In the genomic region with DNA sequence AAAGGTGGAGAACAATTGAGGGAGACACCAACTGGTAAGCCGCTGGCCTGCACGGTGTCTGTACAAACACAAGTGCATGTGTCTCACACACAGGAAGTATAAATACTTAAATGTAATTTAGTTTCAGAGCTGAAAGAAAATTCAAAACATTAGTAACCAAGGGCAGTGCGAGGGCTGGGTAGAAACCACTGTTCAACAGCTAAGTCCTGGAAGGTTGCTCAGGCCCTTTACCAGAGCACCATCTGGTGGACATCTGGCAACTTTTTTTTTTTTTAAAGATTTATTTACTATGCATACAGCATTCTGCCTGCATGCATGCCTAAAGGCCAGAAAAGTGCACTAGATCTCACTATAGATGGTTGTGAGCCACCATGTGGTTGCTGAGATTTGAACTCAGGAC, we compare ENCODE assay signal across 9 mouse cellular contexts. TPM values are rescaled to one million over a fixed set of nuclear protein-coding genes. Genes with fewer than 3 reads are reported as not detected.
DNase-seq lines count a peak whose midpoint lies in the region; ATAC-seq and TF ChIP-seq lines count a peak whose summit lies in the region.
"Had no signal": no experiment of that assay in that cellular context is flagged by ENCODE, and none has a peak within 500 bp of the region (broad histone marks: within the 10 kb centered on the region; RNA-seq: fewer than 3 reads in every experiment).

No protein-coding gene starts in this region.

- no peak for ATAC-seq in kidney, embryonic 15.5 days (replicated peaks; ENCODE audit: low FRiP score)
- 0 out of 2 replicates have a peak, but pooled peaks have one; percentile 22 for ATAC-seq in G1E (ENCODE audit: extremely low read depth, insufficient number of reproducible peaks, low FRiP score, poor library complexity, severe bottlenecking)
- peak; percentile 71 for ATAC-seq in stomach, postnatal 0 days (ENCODE audit: low FRiP score, low TSS enrichment)

- TF ChIP-seq CTCF in kidney, adult 2 months (conservative IDR thresholded peaks at IDR 0.05; ENCODE audit: insufficient read depth, insufficient read length, low read depth, low read length): peak; percentile 69
- no peak for TF ChIP-seq CTCF in G1E (IDR thresholded peaks at IDR 0.05; ENCODE audit: low read depth, low read length)
- TF ChIP-seq CTCF in stomach, postnatal 0 days (IDR thresholded peaks at IDR 0.05; ENCODE audit: low read depth): peak; percentile 87

- no peaks in the 10 kb centered on the region for H3K9me3 ChIP-seq in kidney, embryonic 15.5 days (replicated peaks)
- no peaks in the 10 kb centered on the region for H3K9me3 ChIP-seq in G1E (replicated peaks)
- no peaks in the 10 kb centered on the region for H3K9me3 ChIP-seq in limb, embryonic 10.5 days (replicated peaks)
- H3K9me3 ChIP-seq in stomach, postnatal 0 days (ENCODE audit: control insufficient read depth, low read length): no peaks in the 10 kb centered on the region
- H3K9me3 ChIP-seq: neural tube, embryonic 12.5 days had no signal

- no peaks in the 10 kb centered on the region for H3K27me3 ChIP-seq in kidney, adult 2 months (replicated peaks; ENCODE audit: control insufficient read depth, insufficient read depth, low read length)
- no peaks in the 10 kb centered on the region for H3K27me3 ChIP-seq in kidney, embryonic 15.5 days
- H3K27me3 ChIP-seq in G1E (ENCODE audit: insufficient read depth, low read length): no peaks in the 10 kb centered on the region
- no peaks in the 10 kb centered on the region for H3K27me3 ChIP-seq in limb, embryonic 10.5 days (ENCODE audit: low read depth, poor library complexity, severe bottlenecking)
- H3K27me3 ChIP-seq in stomach, postnatal 0 days (ENCODE audit: control insufficient read depth, insufficient read depth, low read length): no peaks in the 10 kb centered on the region
- H3K27me3 ChIP-seq: neural tube, embryonic 12.5 days had no signal

- H3K4me3 ChIP-seq in kidney, adult 2 months (ENCODE audit: insufficient read depth, low read depth, low read length): no peak overlapping the region
- H3K4me3 ChIP-seq in kidney, embryonic 15.5 days (replicated peaks): no peak overlapping the region
- no peak overlapping the region for H3K4me3 ChIP-seq in G1E (ENCODE audit: low read depth, low read length)
- H3K4me3 ChIP-seq in limb, embryonic 10.5 days: no peak overlapping the region
- H3K4me3 ChIP-seq in stomach, postnatal 0 days (ENCODE audit: low read depth, low read length): no peak overlapping the region
- H3K4me3 ChIP-seq: neural tube, embryonic 12.5 days had no signal

- H3K9ac ChIP-seq in kidney, embryonic 15.5 days: no peak overlapping the region
- no peak overlapping the region for H3K9ac ChIP-seq in stomach, postnatal 0 days (ENCODE audit: low read length)
- H3K9ac ChIP-seq: neural tube, embryonic 12.5 days had no signal

- TF ChIP-seq EP300 in stomach, postnatal 0 days (optimal IDR thresholded peaks at IDR 0.05): no peak

- no peak for TF ChIP-seq POLR2A in kidney, adult 2 months (IDR thresholded peaks at IDR 0.05; ENCODE audit: low read depth, low read length)

- 0 out of 2 replicates have a peak, but pooled peaks cover 3% of the 10 kb centered on the region for H3K36me3 ChIP-seq in kidney, adult 2 months (ENCODE audit: control insufficient read depth, insufficient read depth, low read length)
- H3K36me3 ChIP-seq in kidney, embryonic 15.5 days: peaks cover 53% of the 10 kb centered on the region
- peaks cover 75% of the 10 kb centered on the region for H3K36me3 ChIP-seq in G1E (replicated peaks)
- H3K36me3 ChIP-seq in limb, embryonic 10.5 days: peaks cover 49% of the 10 kb centered on the region
- 0 out of 2 replicates have a peak, but pooled peaks cover 5% of the 10 kb centered on the region for H3K36me3 ChIP-seq in stomach, postnatal 0 days (ENCODE audit: control insufficient read depth, insufficient read depth, low read length)

- 60% methylated on average over 3 of the region's 3 CpGs for WGBS in kidney, adult 2 months
- WGBS in kidney, embryonic 15.5 days: 73% methylated on average over 3 of the region's 3 CpGs
- 86% methylated on average over 3 of the region's 3 CpGs for WGBS in limb, embryonic 10.5 days
- 64% methylated on average over 3 of the region's 3 CpGs for WGBS in stomach, postnatal 0 days

- no peak overlapping the region for H3K4me2 ChIP-seq in kidney, embryonic 15.5 days
- H3K4me2 ChIP-seq in stomach, postnatal 0 days (replicated peaks; ENCODE audit: low read depth): no peak overlapping the region
- H3K4me2 ChIP-seq: neural tube, embryonic 12.5 days had no signal

- no peak overlapping the region for H3K27ac ChIP-seq in kidney, adult 2 months (ENCODE audit: insufficient read depth, low read depth, low read length)
- no peak overlapping the region for H3K27ac ChIP-seq in kidney, embryonic 15.5 days
- H3K27ac ChIP-seq in limb, embryonic 10.5 days: no peak overlapping the region
- no peak overlapping the region for H3K27ac ChIP-seq in stomach, postnatal 0 days (replicated peaks)
- H3K27ac ChIP-seq: neural tube, embryonic 12.5 days had no signal

- no peaks in the 10 kb centered on the region; the same call in 1 of the 2 replicates for H3K4me1 ChIP-seq in kidney, adult 2 months (ENCODE audit: control insufficient read depth, insufficient read depth, low read length)
- H3K4me1 ChIP-seq in kidney, embryonic 15.5 days: peaks cover 2% of the 10 kb centered on the region
- peaks cover 9% of the 10 kb centered on the region for H3K4me1 ChIP-seq in G1E (ENCODE audit: insufficient read depth, low read depth, low read length)
- peaks cover 1% of the 10 kb centered on the region; the same call in 1 of the 2 replicates for H3K4me1 ChIP-seq in limb, embryonic 10.5 days
- H3K4me1 ChIP-seq in stomach, postnatal 0 days (replicated peaks; ENCODE audit: control insufficient read depth, insufficient read depth): no peaks in the 10 kb centered on the region

- DNase-seq in kidney, adult 2 months: peak; percentile 62
- no peak for DNase-seq in G1E (ENCODE audit: low spot score)
- DNase-seq in embryo, embryonic 10.5 days (ENCODE audit: low spot score): peak; percentile 76
- DNase-seq in limb, embryonic 10.5 days (ENCODE audit: low spot score): peak; percentile 35
- peak; percentile 42 for DNase-seq in stomach, postnatal 0 days (ENCODE audit: low spot score)
- no peak for DNase-seq in layer of hippocampus, adult 8-10 months (ENCODE audit: low spot score in 2 of 2)
- DNase-seq in thymus, adult 18-20 months: no peak

RNA-seq across cellular contexts. Expression of gene Ap3s2, which starts 5.9 kb away (rescaled TPM):
- 18.0 and 19.6 TPM in 2 replicates for polyA plus RNA-seq in kidney, adult 2 months (2012; rRNA removed)
- 36.6 and 43.2 TPM in 2 replicates for polyA plus RNA-seq in kidney, embryonic 15.5 days (2015; fragmentation: Nextera tagmentation; extraction: Ambion mirVana)
- total RNA-seq in G1E (2014; fragmentation: Nextera tagmentation): 23.9 and 28.9 TPM in 2 replicates
- 5.6 and 6.0 TPM in 2 replicates for total RNA-seq in G1E (2017)
- polyA plus RNA-seq in G1E (2012): 6.8 and 7.1 TPM in 2 replicates
- polyA plus RNA-seq in limb, embryonic 10.5 days (2016; fragmentation: Nextera tagmentation; extraction: Ambion mirVana): 41.7 and 44.4 TPM in 2 replicates
- polyA plus RNA-seq in stomach, postnatal 0 days (2015; fragmentation: Nextera tagmentation; extraction: Ambion mirVana): 17.7 and 17.8 TPM in 2 replicates
- 10 to 100 TPM; 40.9 to 51.1 (median 46.7) TPM for total RNA-seq in layer of hippocampus, adult 8-10 months (2022)

RNA-seq across cellular contexts. Expression of gene Arpin, which starts 20.6 kb away (rescaled TPM):
- 15.4 and 17.0 TPM in 2 replicates for polyA plus RNA-seq in kidney, adult 2 months (2012; rRNA removed)
- 30.5 and 30.7 TPM in 2 replicates for polyA plus RNA-seq in kidney, embryonic 15.5 days (2015; fragmentation: Nextera tagmentation; extraction: Ambion mirVana)
- total RNA-seq in G1E (2014; fragmentation: Nextera tagmentation) (not detected in 2 replicates), G1E (2017) (0.06 TPM in 1 of 2 replicates, not detected in the other)
- polyA plus RNA-seq in G1E (2012): not detected in 2 replicates
- polyA plus RNA-seq in limb, embryonic 10.5 days (2016; fragmentation: Nextera tagmentation; extraction: Ambion mirVana): 14.3 and 16.1 TPM in 2 replicates
- 34.3 and 34.9 TPM in 2 replicates for polyA plus RNA-seq in stomach, postnatal 0 days (2015; fragmentation: Nextera tagmentation; extraction: Ambion mirVana)
- total RNA-seq in layer of hippocampus, adult 8-10 months (2022): 10 to 100 TPM; 12.5 to 17.1 (median 15.3) TPM

RNA-seq across cellular contexts. Expression of gene Anpep, which starts 53.7 kb away (rescaled TPM):
- polyA plus RNA-seq in kidney, adult 2 months (2012; rRNA removed): 170 and 175 TPM in 2 replicates
- 72.4 and 81.7 TPM in 2 replicates for polyA plus RNA-seq in kidney, embryonic 15.5 days (2015; fragmentation: Nextera tagmentation; extraction: Ambion mirVana)
- total RNA-seq in G1E (2014; fragmentation: Nextera tagmentation) (not detected in 2 replicates), G1E (2017) (0.29 and 0.66 TPM in 2 replicates)
- not detected in 2 replicates for polyA plus RNA-seq in G1E (2012)
- 8.1 and 9.7 TPM in 2 replicates for polyA plus RNA-seq in limb, embryonic 10.5 days (2016; fragmentation: Nextera tagmentation; extraction: Ambion mirVana)
- 31.4 and 36.8 TPM in 2 replicates for polyA plus RNA-seq in stomach, postnatal 0 days (2015; fragmentation: Nextera tagmentation; extraction: Ambion mirVana)
- 1 to 10 TPM; 4.3 to 5.5 (median 4.5) TPM for total RNA-seq in layer of hippocampus, adult 8-10 months (2022)

Comparison
In these comparisons a context has a peak if more than half of its experiments do, and no peak if none do; other contexts are left out.
1. DNase-seq: peak in kidney, adult 2 months (single experiment), embryo, embryonic 10.5 days (single experiment), limb, embryonic 10.5 days (single experiment) and stomach, postnatal 0 days (single experiment); none in G1E (single experiment), layer of hippocampus, adult 8-10 months (0 of 2) and thymus, adult 18-20 months (0 of 2).
2. RNA of gene Arpin, which starts 20.6 kb away (polyA plus RNA-seq): 34.3 to 34.9 TPM in stomach, postnatal 0 days, 30.5 to 30.7 TPM in kidney, embryonic 15.5 days, 15.4 to 17.0 TPM in kidney, adult 2 months and 14.3 to 16.1 TPM in limb, embryonic 10.5 days; not detected in G1E; every median in the first group is over 10 times any median in the second.